Mouse (Mus musculus) midbrain, embryonic 16.5 days (tissue): ENCODE results near the gene Dennd5a. TPM values are rescaled to one million over a fixed set of nuclear protein-coding genes. Genes with fewer than 3 reads are reported as not detected.

Source experiments
- ATAC-seq: fragments of 200-750 bp; cut with Nextera tagmentation; 2 replicates; pipeline ENCODE4 v1.8.0; 2017; ENCODE audit warnings: moderate TSS enrichment
- H3K27ac ChIP-seq: fragments of 300-500 bp; sonication (generic); 2 replicates; pipeline ENCODE4 v1.5.1; 2014; ENCODE audit warnings: mild to moderate bottlenecking, low read length, mixed read lengths
- H3K27me3 ChIP-seq: fragments of 300-500 bp; sonication (generic); 2 replicates; pipeline ENCODE4 v1.6.1; 2014; ENCODE audit warnings: low read depth, low read length, mixed read lengths; ENCODE audit not compliant: control insufficient read depth, insufficient read depth
- H3K36me3 ChIP-seq: fragments of 300-500 bp; sonication (generic); 2 replicates; pipeline ENCODE4 v1.6.1; 2014; ENCODE audit warnings: mild to moderate bottlenecking, low read length, moderate library complexity, mixed read lengths; ENCODE audit not compliant: control insufficient read depth, insufficient read depth
- H3K4me1 ChIP-seq: fragments of 300-500 bp; sonication (generic); 2 replicates; pipeline ENCODE4 v1.6.1; 2014; ENCODE audit warnings: mild to moderate bottlenecking, low read length, mixed read lengths; ENCODE audit not compliant: control insufficient read depth, insufficient read depth
- H3K4me2 ChIP-seq: fragments of 300-500 bp; sonication (generic); 2 replicates; pipeline ENCODE4 v1.6.1; 2014; ENCODE audit warnings: mild to moderate bottlenecking, low read length, mixed read lengths
- H3K4me3 ChIP-seq: fragments of 300-500 bp; sonication (generic); 2 replicates; pipeline ENCODE4 v1.5.1; 2014; ENCODE audit warnings: low read depth, mild to moderate bottlenecking, low read length, moderate library complexity, mixed read lengths
- H3K9ac ChIP-seq: fragments of 300-500 bp; sonication (generic); 2 replicates; pipeline ENCODE4 v1.6.1; 2014; ENCODE audit warnings: low read depth, low read length, mixed read lengths
- H3K9me3 ChIP-seq: fragments of 300-500 bp; sonication (generic); replicated peaks from 2 replicates; pipeline ENCODE4 v1.6.1; 2014; ENCODE audit warnings: mild to moderate bottlenecking, low read length, mixed read lengths; ENCODE audit not compliant: control insufficient read depth, poor library complexity, severe bottlenecking
- WGBS: fragments of 180-500 bp; shearing (Covaris S2); extraction: QIAGEN DNeasy Blood & Tissue Kit; methylation state at CpG from one replicate; pipeline ENCODE4 v1.1.7; 2014; 5-methylcytosine and 5-hydroxymethylcytosine counted together
- polyA plus RNA-seq: library from polyadenylated mRNA; unstranded; fragments of >200 nt; fragmentation: Nextera tagmentation; extraction: Ambion mirVana; gene quantifications from 2 replicates; pipeline ENCODE4 v1.2.1, GENCODE M21; 2015

Gene Dennd5a
- polyA plus RNA-seq, 1 experiment from 2014 or later: 38.5 TPM

GRCm38 (mm10) chr7:109866643-109867042, 93.6 kb downstream of the Dennd5a start:
- H3K9me3 ChIP-seq: no peaks in the 10 kb centered on the region
- H3K4me3 ChIP-seq: no peak overlapping the region
- H3K9ac ChIP-seq: no peak overlapping the region
- H3K27me3 ChIP-seq: peaks cover 6% of the 10 kb centered on the region
- 29% methylated on average over 3 of the region's 3 CpGs for WGBS
- H3K4me1 ChIP-seq: peaks cover 7% of the 10 kb centered on the region; the same call in 1 of the 2 replicates
- H3K27ac ChIP-seq: no peak overlapping the region
- no peak for ATAC-seq
- no peak overlapping the region for H3K4me2 ChIP-seq
- H3K36me3 ChIP-seq: no peaks in the 10 kb centered on the region

DNA sequence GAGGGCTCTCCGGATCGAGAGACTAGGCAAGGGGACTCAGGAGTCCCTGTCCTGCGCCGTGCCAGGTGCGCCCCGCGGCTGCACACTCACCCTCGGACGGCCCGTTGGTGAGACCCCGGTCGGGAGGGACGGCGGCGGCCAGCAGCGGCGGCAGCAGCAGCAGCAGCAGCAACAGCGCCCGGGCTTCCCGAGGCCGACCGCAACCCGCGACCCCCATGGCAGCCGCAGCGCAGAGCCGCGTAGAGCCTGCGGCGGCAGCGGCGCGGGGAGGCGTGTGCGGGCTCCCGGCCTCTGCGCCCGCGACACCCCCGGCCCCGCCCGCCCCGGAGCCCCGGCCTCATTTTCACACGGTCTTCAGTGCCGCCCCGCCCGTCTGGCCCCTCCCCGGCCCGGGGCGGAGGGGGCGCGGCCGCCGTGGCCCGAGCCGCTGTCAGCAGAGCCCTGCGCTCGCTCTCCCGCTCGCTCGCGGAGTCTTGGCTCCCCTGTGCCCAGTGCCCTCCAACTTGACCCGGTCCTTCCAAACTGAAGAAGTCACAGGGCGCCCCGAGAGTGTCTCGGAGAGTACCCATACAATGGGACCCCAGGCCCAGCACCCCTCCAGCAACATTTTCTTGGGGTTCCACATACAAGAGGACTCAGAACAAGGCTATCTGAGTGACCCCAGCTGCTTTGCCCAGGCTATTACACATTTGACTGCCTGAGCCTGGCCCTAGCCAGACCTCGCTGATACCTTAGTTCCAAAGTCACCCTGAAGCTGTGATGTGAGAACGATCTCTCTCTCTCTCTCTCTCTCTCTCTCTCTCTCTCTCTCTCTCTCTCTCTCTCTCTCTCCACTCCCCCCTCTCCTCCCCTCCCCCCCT, 94.7 kb downstream of the Dennd5a start, which contains the start of gene Scube2:
TSS of gene Scube2 (minus strand) at position 310 of the 860 bp plus-strand sequence.
- Histone ChIP-seq H3K4me2 (peak within 1 kb of the TSS; percentile 96), H3K27me3 (peaks cover 6% of the 10 kb centered on the region), H3K9me3 (no peaks in the 10 kb centered on the region), H3K27ac (no peak within 1 kb of the TSS), H3K4me3 (peak within 1 kb of the TSS; percentile 53), H3K4me1 (peaks cover 7% of the 10 kb centered on the region; the same call in 1 of the 2 replicates), H3K9ac (peak within 1 kb of the TSS; percentile 83), H3K36me3 (no peaks in the 10 kb centered on the region)
- peak; percentile 80 for ATAC-seq
- 1% methylated on average over 45 of the region's 69 CpGs for WGBS

DNA sequence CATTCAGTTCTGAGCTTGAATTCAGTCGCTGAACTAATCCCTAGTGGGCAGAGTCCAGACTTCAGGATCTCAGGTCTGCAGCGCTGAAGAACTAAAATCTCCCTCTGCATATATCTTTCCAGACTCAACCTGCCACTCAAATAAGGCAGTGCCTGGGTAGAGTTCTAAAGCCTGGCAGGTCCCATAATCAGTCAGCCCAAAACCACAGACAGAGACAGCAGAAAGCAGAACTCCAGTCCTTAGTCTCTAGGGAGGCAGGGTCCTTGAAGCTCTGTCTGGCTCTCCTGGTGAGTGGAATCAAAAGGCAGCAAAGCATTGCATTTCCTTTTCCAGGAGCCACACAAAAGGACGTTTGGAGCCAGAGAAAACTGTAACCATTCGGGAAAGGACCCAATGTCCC, 96.7 kb downstream of the Dennd5a start:
- 18% methylated on average over 4 of the region's 4 CpGs for WGBS
- Histone ChIP-seq H3K9ac (no peak overlapping the region), H3K9me3 (no peaks in the 10 kb centered on the region), H3K4me3 (no peak overlapping the region), H3K27ac (no peak overlapping the region), H3K27me3 (peaks cover 6% of the 10 kb centered on the region), H3K4me2 (no peak overlapping the region), H3K36me3 (no peaks in the 10 kb centered on the region), H3K4me1 (peaks cover 7% of the 10 kb centered on the region; the same call in 1 of the 2 replicates)
- no peak for ATAC-seq

DNA sequence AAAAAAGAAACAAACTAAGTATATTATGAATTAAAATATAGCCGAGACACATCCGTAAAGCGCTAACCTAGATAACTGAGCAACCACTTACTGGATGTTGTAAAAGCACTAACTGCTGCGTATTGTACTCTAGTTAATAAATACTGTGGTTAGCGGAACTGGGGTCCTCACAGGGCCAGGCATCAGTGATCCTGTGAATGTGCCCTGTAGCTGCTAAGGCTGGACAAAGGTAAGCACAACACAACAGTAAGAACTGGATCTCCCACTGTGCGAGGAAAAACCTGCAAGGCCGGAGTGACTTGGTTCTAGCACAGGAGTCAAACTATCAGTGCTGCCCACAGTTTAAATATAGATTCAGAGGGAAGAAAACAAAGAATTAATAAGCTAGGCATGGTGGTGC, 100.1 kb downstream of the Dennd5a start:
- WGBS: 85% methylated on average over 7 of the region's 7 CpGs
- Histone ChIP-seq H3K36me3 (no peaks in the 10 kb centered on the region), H3K27ac (no peak overlapping the region), H3K9ac (no peak overlapping the region), H3K4me3 (no peak overlapping the region), H3K27me3 (peaks cover 4% of the 10 kb centered on the region; the same call in 1 of the 2 replicates), H3K9me3 (no peaks in the 10 kb centered on the region), H3K4me2 (no peak overlapping the region), H3K4me1 (peaks cover 3% of the 10 kb centered on the region; the same call in 1 of the 2 replicates)
- ATAC-seq: no peak

DNA sequence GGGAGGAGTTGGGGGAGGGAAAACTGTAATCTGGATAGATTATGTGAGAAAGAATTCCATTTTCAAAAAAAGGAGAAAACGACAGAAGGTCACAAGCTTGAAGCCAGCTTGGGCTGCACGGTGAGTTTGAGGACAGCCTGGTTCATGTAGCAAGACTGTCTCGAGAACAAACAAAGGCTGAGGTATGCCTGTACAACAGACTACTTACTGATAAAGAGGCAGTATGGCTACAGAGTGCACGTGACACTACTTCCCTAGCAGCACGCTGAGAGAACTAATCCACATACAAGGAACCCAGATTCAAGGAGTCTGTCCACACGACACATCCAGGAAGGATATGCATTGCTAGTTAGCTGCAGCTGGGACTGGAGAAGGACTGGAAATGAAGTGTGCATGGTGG, 100.9 kb downstream of the Dennd5a start:
- no peak for ATAC-seq
- 59% methylated on average over 6 of the region's 6 CpGs for WGBS
- H3K4me3 ChIP-seq: no peak overlapping the region

DNA sequence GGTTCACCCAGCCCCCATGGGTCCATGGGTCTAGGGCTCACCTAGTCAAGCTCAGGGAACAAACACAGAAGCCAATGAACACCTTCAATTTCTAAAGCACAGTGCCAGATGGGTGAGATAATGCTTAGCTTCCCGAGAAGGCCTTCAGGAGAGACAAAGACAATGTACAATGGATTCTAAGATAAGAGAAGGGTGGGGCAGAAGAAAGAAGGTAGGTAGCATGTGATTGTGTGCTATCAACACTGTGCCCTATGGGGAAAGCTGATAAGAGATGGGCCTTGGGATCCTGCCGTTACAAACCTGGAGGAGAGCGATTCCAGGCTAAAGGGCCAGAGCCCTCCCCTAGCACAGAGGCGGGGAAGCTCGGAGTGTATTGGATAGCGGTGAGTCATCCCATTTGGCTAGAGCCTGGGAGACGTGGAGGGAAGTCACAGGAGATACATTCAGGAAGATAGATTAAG, 107.5 kb downstream of the Dennd5a start:
- Histone ChIP-seq H3K4me1 (peaks cover 9% of the 10 kb centered on the region; the same call in 1 of the 2 replicates), H3K36me3 (no peaks in the 10 kb centered on the region), H3K9me3 (no peaks in the 10 kb centered on the region), H3K4me2 (no peak overlapping the region), H3K27ac (no peak overlapping the region), H3K4me3 (no peak overlapping the region), H3K27me3 (no peaks in the 10 kb centered on the region), H3K9ac (no peak overlapping the region)
- ATAC-seq: no peak
- 68% methylated on average over 7 of the region's 7 CpGs for WGBS

More for the DNA sequence above, 100.9 kb downstream of the Dennd5a start:
- no peak overlapping the region for H3K9ac ChIP-seq
- H3K9me3 ChIP-seq: no peaks in the 10 kb centered on the region
- H3K27ac ChIP-seq: no peak overlapping the region
- no peaks in the 10 kb centered on the region for H3K4me1 ChIP-seq
- no peak overlapping the region for H3K4me2 ChIP-seq
- H3K36me3 ChIP-seq: no peaks in the 10 kb centered on the region
- no peaks in the 10 kb centered on the region for H3K27me3 ChIP-seq

- ATAC-seq: no peak
- Histone ChIP-seq H3K9me3 (no peaks in the 10 kb centered on the region), H3K9ac (no peak overlapping the region), H3K36me3 (no peaks in the 10 kb centered on the region), H3K27ac (no peak overlapping the region), H3K4me2 (no peak overlapping the region), H3K4me1 (peaks cover 9% of the 10 kb centered on the region; the same call in 1 of the 2 replicates), H3K4me3 (no peak overlapping the region), H3K27me3 (no peaks in the 10 kb centered on the region)
- 61% methylated on average over 7 of the region's 7 CpGs for WGBS
Measured at GRCm38 (mm10) chr7:109852017-109852416, 108.3 kb downstream of the Dennd5a start.

- Histone ChIP-seq H3K36me3 (no peaks in the 10 kb centered on the region), H3K27me3 (no peaks in the 10 kb centered on the region), H3K4me3 (no peak overlapping the region), H3K27ac (no peak overlapping the region), H3K9ac (no peak overlapping the region), H3K4me1 (peaks cover 9% of the 10 kb centered on the region; the same call in 1 of the 2 replicates), H3K9me3 (no peaks in the 10 kb centered on the region), H3K4me2 (no peak overlapping the region)
- no peak for ATAC-seq
- 24% methylated on average over 3 of the region's 3 CpGs for WGBS
Measured at GRCm38 (mm10) chr7:109850531-109850930, 109.7 kb downstream of the Dennd5a start.
